Mouse (Mus musculus) kidney, postnatal 14 days (tissue): ENCODE measurements at regions not wholly inside any gene's neighbourhood (a gene's known extent, or its start where the extent isn't known, plus 50 kb on each side); places are given as distances from the start of the nearest gene placed in this dataset.

Experiments used
- DNase-seq: peaks from one replicate; pipeline ENCODE4 v3.0.0; 2022; ENCODE audit warnings: mixed read lengths

GRCm38 (mm10) chr2:51236852-51237251 lies 87.9 kb upstream of the Rnd3 start:
- DNase-seq: no peak

GRCm38 (mm10) chr2:51234427-51234826 lies 85.5 kb upstream of the Rnd3 start:
- DNase-seq: no peak

DNA sequence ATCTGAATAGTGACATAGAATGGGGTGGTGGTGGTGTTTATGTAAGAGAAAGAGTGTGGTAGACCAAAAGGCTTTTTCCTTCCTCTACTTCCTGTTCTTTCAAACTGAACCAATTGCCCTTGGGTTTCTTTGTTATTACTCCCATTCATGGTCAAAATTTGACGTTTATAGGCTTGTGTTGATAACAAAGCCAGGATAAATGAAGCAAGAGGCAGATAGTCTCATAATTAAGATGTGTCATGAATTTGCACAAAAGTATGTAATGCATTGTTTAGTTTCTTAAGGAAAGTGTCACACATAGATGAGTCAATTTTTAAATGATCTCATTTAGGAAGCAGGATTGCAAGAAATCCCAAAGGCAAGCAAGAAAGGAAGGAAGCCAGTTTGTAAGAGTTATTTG lies 73.9 kb upstream of the Rnd3 start:
- no peak for DNase-seq

GRCm38 (mm10) chr2:51219714-51220113 lies 70.8 kb upstream of the Rnd3 start:
- no peak for DNase-seq

DNA sequence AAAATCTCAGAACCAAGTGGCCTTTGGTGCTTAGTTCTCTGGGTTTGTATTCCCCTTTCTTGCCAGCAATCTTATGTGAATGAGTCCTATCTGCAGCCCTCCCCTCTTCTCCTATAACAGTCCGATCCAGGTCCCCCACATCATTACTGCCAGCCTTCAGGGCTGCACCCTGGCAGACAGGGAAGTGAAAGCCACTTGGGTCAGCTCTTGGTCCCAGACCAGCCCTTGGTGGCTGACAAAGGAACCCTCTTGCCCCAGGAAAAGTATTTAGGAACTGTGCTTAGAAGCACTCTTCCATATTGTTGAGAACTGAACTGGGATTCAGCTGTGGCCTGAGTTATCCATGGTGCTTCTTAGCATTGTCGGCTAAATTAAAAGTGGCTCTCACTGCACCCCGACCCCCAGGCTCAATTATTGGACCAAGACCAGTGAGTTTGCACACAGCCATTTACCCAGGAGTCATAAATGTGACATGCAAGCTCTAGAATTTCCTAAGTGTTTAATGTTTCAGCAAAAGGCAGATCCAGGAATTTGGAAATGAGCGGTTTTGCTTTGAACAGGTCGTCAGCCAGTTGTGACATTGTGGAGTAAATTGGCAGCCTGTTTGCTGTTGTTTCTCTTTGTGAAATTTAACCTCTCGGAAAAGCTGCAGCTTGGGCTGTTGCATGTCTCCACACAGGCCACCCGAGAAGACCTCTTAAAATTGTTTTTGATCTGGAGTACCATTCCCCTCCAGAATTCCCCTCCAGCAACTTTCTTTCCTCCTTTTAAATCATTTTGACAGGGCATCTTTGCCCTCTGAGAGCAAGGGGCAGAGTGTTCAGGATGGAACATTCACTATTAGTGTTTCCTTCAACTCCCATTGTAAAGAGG lies 58.5 kb upstream of the Rnd3 start:
- no peak for DNase-seq

DNA sequence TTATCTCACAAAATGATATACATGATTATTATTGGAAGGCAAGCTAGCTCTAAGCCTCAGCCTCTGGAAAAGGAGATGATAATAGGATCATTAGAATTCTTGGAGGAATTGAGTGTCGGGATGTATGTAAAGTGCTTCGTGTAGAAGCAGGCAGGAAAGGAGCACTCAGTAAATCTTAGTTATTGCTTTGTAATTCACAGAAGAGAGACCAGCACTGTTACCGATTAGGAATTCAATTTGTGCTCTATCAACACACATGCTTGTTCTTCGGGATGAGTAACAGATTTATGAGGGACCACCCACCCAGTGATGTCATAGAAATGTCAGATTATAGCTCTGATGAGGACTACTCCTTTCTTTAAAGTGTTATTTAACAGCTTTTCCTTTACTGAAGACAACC lies 57.4 kb upstream of the Rnd3 start:
- DNase-seq: no peak
